ENCODE assay signal across 19 mouse cellular contexts in the genomic region with DNA sequence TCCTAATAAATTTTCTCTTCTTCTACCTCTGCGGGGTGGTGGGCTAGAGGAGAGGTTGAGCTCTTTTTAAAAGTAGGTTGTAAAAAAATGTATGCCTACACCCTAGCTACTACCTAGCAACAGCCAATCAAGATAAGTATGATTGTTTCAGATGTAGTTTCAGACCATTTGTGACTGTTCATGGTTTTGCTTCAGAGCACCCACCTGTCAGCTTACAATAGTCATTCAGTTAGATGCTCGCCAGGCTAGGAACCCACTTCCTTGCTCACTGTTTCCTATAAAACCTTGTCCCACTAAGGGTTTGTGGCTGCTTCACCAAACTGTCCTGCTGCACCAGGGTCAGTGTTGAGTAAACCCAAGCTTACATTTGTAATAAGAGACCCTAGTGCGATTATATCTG.
DNase-seq lines count a peak whose midpoint lies in the region; TF ChIP-seq lines count a peak whose summit lies in the region.
"Had no signal": no experiment of that assay in that cellular context is flagged by ENCODE, and none has a peak within 500 bp of the region (broad histone marks: within the 10 kb centered on the region; RNA-seq: fewer than 3 reads in every experiment).

No protein-coding gene starts in this region.

- no peak for TF ChIP-seq CTCF in CH12.LX (conservative IDR thresholded peaks at IDR 0.05 in 1 of 2, IDR thresholded peaks at IDR 0.05 in 1 of 2; ENCODE audit: low read depth in 2 of 2, low read length in 2 of 2)

- no peak; the same call in none of the 2 replicates for TF ChIP-seq RAD21 in CH12.LX (IDR thresholded peaks at IDR 0.05; ENCODE audit: low read depth, low read length)

- H3K4me1 ChIP-seq in CH12.LX (ENCODE audit: control insufficient read depth in 1 of 2, insufficient read depth in 2 of 2) = peaks cover 0 to 26% of the 10 kb centered on the region in 2 experiments; a peak in 2 of 4 replicates

- no peak overlapping the region; the same call in 1 of the 2 replicates for H3K27ac ChIP-seq in CH12.LX (ENCODE audit: insufficient read depth, low read depth)
- H3K27ac ChIP-seq: embryonic facial prominence, embryonic 10.5 days; embryonic facial prominence, embryonic 12.5 days; forebrain, embryonic 13.5 days; forebrain, embryonic 15.5 days had no signal

- no peak overlapping the region for H3K4me2 ChIP-seq in CH12.LX (ENCODE audit: insufficient read depth, low read depth, poor library complexity, severe bottlenecking)
- H3K4me2 ChIP-seq: embryonic facial prominence, embryonic 12.5 days; forebrain, embryonic 13.5 days; forebrain, embryonic 15.5 days had no signal

- no peaks in the 10 kb centered on the region for H3K27me3 ChIP-seq in CH12.LX (replicated peaks)
- H3K27me3 ChIP-seq: embryonic facial prominence, embryonic 12.5 days; forebrain, embryonic 13.5 days; forebrain, embryonic 15.5 days had no signal

- no peak overlapping the region for H3K9ac ChIP-seq in CH12.LX (ENCODE audit: insufficient read depth, low read depth)
- H3K9ac ChIP-seq: embryonic facial prominence, embryonic 12.5 days; forebrain, embryonic 13.5 days; forebrain, embryonic 15.5 days; forebrain, postnatal 0 days had no signal

- no peak overlapping the region for H3K4me3 ChIP-seq in CH12.LX (replicated peaks in 1 of 3; ENCODE audit: low read depth in 2 of 3, low read length in 2 of 3, poor library complexity in 1 of 3)
- H3K4me3 ChIP-seq: embryonic facial prominence, embryonic 10.5 days; embryonic facial prominence, embryonic 12.5 days; forebrain, embryonic 13.5 days; forebrain, embryonic 15.5 days had no signal

- H3K79me2 ChIP-seq in CH12.LX (replicated peaks; ENCODE audit: control insufficient read depth, extremely low read depth, insufficient read depth, poor library complexity, severe bottlenecking) = no peaks in the 10 kb centered on the region

- no peak for TF ChIP-seq POLR2A in CH12.LX (IDR thresholded peaks at IDR 0.05; ENCODE audit: low read depth, low read length)

- dilution Hi-C loops in CH12.LX (cut with MboI; ENCODE audit: extremely low pct_ligation_motif_present, extremely low pct_unique_long_range_greater_than_20kb, low sequenced_read_pairs) = no loop called here

- peaks cover 0 to 5% of the 10 kb centered on the region in 2 experiments for H3K36me3 ChIP-seq in CH12.LX (replicated peaks in 1 of 2; ENCODE audit: control insufficient read depth in 1 of 2, insufficient read depth in 1 of 2, low read length in 1 of 2)
- H3K36me3 ChIP-seq: embryonic facial prominence, embryonic 10.5 days; embryonic facial prominence, embryonic 12.5 days; forebrain, embryonic 15.5 days had no signal

- peak; percentile 95 for TF ChIP-seq EP300 in CH12.LX (IDR thresholded peaks at IDR 0.05; ENCODE audit: low read length)

- H3K9me3 ChIP-seq in CH12.LX (replicated peaks; ENCODE audit: low read length) = peaks cover 30% of the 10 kb centered on the region
- H3K9me3 ChIP-seq: embryonic facial prominence, embryonic 10.5 days; embryonic facial prominence, embryonic 12.5 days; forebrain, embryonic 13.5 days; forebrain, embryonic 15.5 days had no signal

- DNase-seq in spleen, postnatal 36 days (ENCODE audit: low spot score in 2 of 2) = peak; percentile 3 to 4
- no peak for DNase-seq in spleen, adult 18-20 months
- DNase-seq in CH12.LX (ENCODE audit: extremely low read depth) = peak; percentile 89
- no peak for DNase-seq in frontal cortex, postnatal 14 days (ENCODE audit: low spot score in 2 of 2)
- DNase-seq in c-Kit-positive CD71-positive TER-119-positive erythroid progenitor cells, embryonic 14.5 days (ENCODE audit: low spot score) = no peak
- DNase-seq: adrenal gland, adult 2 months; adrenal gland, postnatal 10 days; adrenal gland, postnatal 25 days; B cell, adult 2 months; cerebellum, adult 11-12 months; cerebellum, adult 2 months; cerebellum, adult 9-10 months; cerebellum, postnatal 10 days; cerebellum, postnatal 25 days; forebrain, postnatal 0 days had no signal

- in situ Hi-C loops in CH12.LX (cut with MboI; ENCODE audit: low pct_ligation_motif_present, low pct_unique_long_range_greater_than_20kb, low sequenced_read_pairs) = no loop called here

TF ChIP-seq in CH12.LX, 34 proteins besides CTCF, POLR2A, EP300 and RAD21:
- no peak for TF ChIP-seq MYC (IDR thresholded peaks at IDR 0.05; ENCODE audit: low read depth, low read length)
- TF ChIP-seq ZKSCAN1 (IDR thresholded peaks at IDR 0.05; ENCODE audit: borderline replicate concordance, low read depth, low read length) = no peak
- TF ChIP-seq E2F4 (IDR thresholded peaks at IDR 0.05; ENCODE audit: insufficient replicate concordance, low read depth, low read length) = no peak
- peak; percentile 63 for TF ChIP-seq ETS1 (conservative IDR thresholded peaks at IDR 0.05; ENCODE audit: low read depth, low read length)
- no peak for TF ChIP-seq USF2 (conservative IDR thresholded peaks at IDR 0.05; ENCODE audit: low read depth, low read length)
- TF ChIP-seq PAX5 (IDR thresholded peaks at IDR 0.05; ENCODE audit: low read length) = no peak
- peak; percentile 78 for TF ChIP-seq JUND (conservative IDR thresholded peaks at IDR 0.05; ENCODE audit: low read depth, low read length)
- peak; percentile 79 for TF ChIP-seq IRF4 (IDR thresholded peaks at IDR 0.05; ENCODE audit: low read depth, low read length)
- TF ChIP-seq JUN (IDR thresholded peaks at IDR 0.05; ENCODE audit: insufficient read depth, low read depth, low read length) = peak; percentile 60
- TF ChIP-seq TBP (conservative IDR thresholded peaks at IDR 0.05; ENCODE audit: low read depth, low read length) = no peak
- no peak; the same call in 1 of the 2 replicates for TF ChIP-seq SMC3 (IDR thresholded peaks at IDR 0.05; ENCODE audit: low read depth, low read length)
- no peak for TF ChIP-seq MAZ (IDR thresholded peaks at IDR 0.05; ENCODE audit: low read depth, low read length)
- TF ChIP-seq ZC3H11A (IDR thresholded peaks at IDR 0.05; ENCODE audit: low read depth, low read length) = no peak
- no peak for TF ChIP-seq CHD2 (IDR thresholded peaks at IDR 0.05; ENCODE audit: low read length)
- 0 out of 2 replicates have a peak, but pooled peaks have one; percentile 21 for TF ChIP-seq SIN3A (IDR thresholded peaks at IDR 0.05; ENCODE audit: low read length)
- no peak for TF ChIP-seq HCFC1 (IDR thresholded peaks at IDR 0.05; ENCODE audit: low read depth, low read length)
- peak; percentile 68 for TF ChIP-seq ZNF384 (IDR thresholded peaks at IDR 0.05; ENCODE audit: low read depth, low read length)
- TF ChIP-seq ELF1 (IDR thresholded peaks at IDR 0.05; ENCODE audit: low read depth, low read length) = no peak
- TF ChIP-seq NELFE (IDR thresholded peaks at IDR 0.05; ENCODE audit: low read depth, low read length) = no peak
- no peak for TF ChIP-seq ZMIZ1 (IDR thresholded peaks at IDR 0.05; ENCODE audit: low read depth, low read length)
- TF ChIP-seq GABPA (IDR thresholded peaks at IDR 0.05; ENCODE audit: insufficient replicate concordance, low read depth, low read length) = no peak
- no peak for TF ChIP-seq USF1 (IDR thresholded peaks at IDR 0.05; ENCODE audit: low read depth, low read length)
- no peak for TF ChIP-seq MAX (IDR thresholded peaks at IDR 0.05; ENCODE audit: low read length)
- TF ChIP-seq RCOR1 (conservative IDR thresholded peaks at IDR 0.05; ENCODE audit: low read depth, low read length) = no peak
- no peak; the same call in 1 of the 2 replicates for TF ChIP-seq MEF2A (IDR thresholded peaks at IDR 0.05; ENCODE audit: borderline replicate concordance, low read depth, low read length)
- TF ChIP-seq MAFK (IDR thresholded peaks at IDR 0.05; ENCODE audit: insufficient replicate concordance, low read length) = peak; percentile 56; the same call in 1 of the 2 replicates
- TF ChIP-seq KAT2A (IDR thresholded peaks at IDR 0.05; ENCODE audit: insufficient replicate concordance, low read length) = no peak
- TF ChIP-seq POLR2AphosphoS2 (IDR thresholded peaks at IDR 0.05; ENCODE audit: low read depth, low read length) = no peak
- TF ChIP-seq MXI1 (IDR thresholded peaks at IDR 0.05; ENCODE audit: low read depth, low read length) = no peak
- no peak for TF ChIP-seq BHLHE40 (IDR thresholded peaks at IDR 0.05; ENCODE audit: low read depth, low read length)
- peak; percentile 83 for TF ChIP-seq TCF12 (IDR thresholded peaks at IDR 0.05; ENCODE audit: low read depth, low read length)
- no peak for TF ChIP-seq CHD1 (IDR thresholded peaks at IDR 0.05; ENCODE audit: low read depth, low read length)
- no peak for TF ChIP-seq NRF1 (IDR thresholded peaks at IDR 0.05; ENCODE audit: low read depth, low read length)
- no peak for TF ChIP-seq UBTF (IDR thresholded peaks at IDR 0.05; ENCODE audit: low read depth, low read length)

Comparison
In these comparisons a context has a peak if more than half of its experiments do, and no peak if none do; other contexts are left out.
1. DNase-seq: peak in spleen, postnatal 36 days (2 of 2) and CH12.LX (single experiment); none in spleen, adult 18-20 months (0 of 2), frontal cortex, postnatal 14 days (0 of 2) and c-Kit-positive CD71-positive TER-119-positive erythroid progenitor cells, embryonic 14.5 days (single experiment).